Mouse (Mus musculus): ENCODE results near the gene Aox3.

- TF ChIP-seq CTCF (IDR thresholded peaks at IDR 0.05; ENCODE audit: low read depth, low read length) (no peak), POLR2A (IDR thresholded peaks at IDR 0.05; ENCODE audit: borderline replicate concordance, low read depth, low read length) (no peak)
Observed at GRCm38 (mm10) chr1:58114021-58114560, 1.2 kb downstream of the Aox3 start.

Measured in bone marrow macrophage, adult 2 months (primary cell).